Mouse (Mus musculus): Measurements from ENCODE around the gene Cnrip1.

DNA sequence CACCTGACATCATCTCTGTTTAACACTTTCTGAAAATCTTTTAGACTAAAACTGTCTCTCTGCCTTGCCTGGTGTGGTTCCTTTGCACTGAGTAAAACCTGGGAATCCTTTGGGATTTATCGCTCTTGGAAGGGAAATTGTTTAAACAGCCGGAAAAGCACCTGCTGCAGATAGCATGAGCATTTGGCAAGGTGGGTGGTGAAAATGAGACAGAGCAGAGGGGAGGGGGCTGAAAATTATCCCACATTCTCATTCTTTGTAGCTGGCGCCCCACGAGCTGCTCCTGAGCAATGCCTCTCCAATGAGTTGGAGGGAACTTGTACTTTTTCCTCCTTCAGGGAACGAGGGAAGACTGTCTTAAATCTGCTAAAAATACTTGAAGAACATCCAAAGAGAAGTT, 55.5 kb downstream of the Cnrip1 start:
- no peak for TF ChIP-seq CTCF (IDR thresholded peaks at IDR 0.05)
- TF ChIP-seq EP300 (IDR thresholded peaks at IDR 0.05) = no peak

Measured in lung, postnatal 0 days (tissue).